Mouse (Mus musculus): Measurements from ENCODE around the gene Kctd2.
"Not testable (repeated sequence)": the region's sequence is repeated elsewhere in the genome, so short reads cannot be mapped to it uniquely, and the experiment has no call there.

Kctd2 gene

GRCm38 (mm10) chr11:115439326-115439725 is 19.4 kb downstream of the Kctd2 start:
- no peak for DNase-seq (ENCODE audit: extremely low read depth, low read depth)

GRCm38 (mm10) chr11:115439906-115440595 is 20.1 kb downstream of the Kctd2 start, which contains the start of gene Trim80:
Gene Trim80 (plus strand): TSS chr11:115440545.
- DNase-seq (ENCODE audit: extremely low read depth, low read depth), result no peak

GRCm38 (mm10) chr11:115441417-115441816 is 21.5 kb downstream of the Kctd2 start:
- DNase-seq (ENCODE audit: extremely low read depth, low read depth), result no peak

GRCm38 (mm10) chr11:115446906-115447305 is 27.0 kb downstream of the Kctd2 start:
- DNase-seq (ENCODE audit: extremely low read depth, low read depth), result no peak

GRCm38 (mm10) chr11:115447321-115447885 is 27.5 kb downstream of the Kctd2 start:
- DNase-seq (ENCODE audit: extremely low read depth, low read depth), result no peak

- no peak for DNase-seq (ENCODE audit: extremely low read depth, low read depth)
These were observed 28.1 kb downstream of the Kctd2 start for GRCm38 (mm10) chr11:115448075-115448474.

- no peak for DNase-seq (ENCODE audit: extremely low read depth, low read depth)
These were observed 29.1 kb downstream of the Kctd2 start for GRCm38 (mm10) chr11:115448998-115449397.

- DNase-seq (ENCODE audit: extremely low read depth, low read depth), result no peak
These were observed 30.2 kb downstream of the Kctd2 start for GRCm38 (mm10) chr11:115450176-115450575.

- no peak for DNase-seq (ENCODE audit: extremely low read depth, low read depth)
These were observed 31.9 kb downstream of the Kctd2 start for GRCm38 (mm10) chr11:115451781-115452241.

GRCm38 (mm10) chr11:115452281-115452860 is 32.4 kb downstream of the Kctd2 start:
- no peak for DNase-seq (ENCODE audit: extremely low read depth, low read depth)

- DNase-seq (ENCODE audit: extremely low read depth, low read depth), result no peak
These were observed 33.4 kb downstream of the Kctd2 start for GRCm38 (mm10) chr11:115453306-115453705.

- not testable (repeated sequence) for DNase-seq (ENCODE audit: extremely low read depth, low read depth)
These were observed 34.9 kb downstream of the Kctd2 start for GRCm38 (mm10) chr11:115454822-115455221.

GRCm38 (mm10) chr11:115455619-115456018 is 35.7 kb downstream of the Kctd2 start:
- DNase-seq (ENCODE audit: extremely low read depth, low read depth), result no peak

GRCm38 (mm10) chr11:115456182-115456581 is 36.3 kb downstream of the Kctd2 start:
- DNase-seq (ENCODE audit: extremely low read depth, low read depth), result no peak

GRCm38 (mm10) chr11:115457405-115457804 is 37.5 kb downstream of the Kctd2 start:
- no peak for DNase-seq (ENCODE audit: extremely low read depth, low read depth)

- DNase-seq (ENCODE audit: extremely low read depth, low read depth), result no peak
These were observed 41.0 kb downstream of the Kctd2 start for GRCm38 (mm10) chr11:115460976-115461375.

GRCm38 (mm10) chr11:115461846-115462242 is 41.9 kb downstream of the Kctd2 start:
- DNase-seq (ENCODE audit: extremely low read depth, low read depth), result no peak

- DNase-seq (ENCODE audit: extremely low read depth, low read depth), result no peak
These were observed 42.4 kb downstream of the Kctd2 start, which contains the start of gene Slc16a5 for GRCm38 (mm10) chr11:115462243-115462891. Gene Slc16a5 (plus strand): TSS chr11:115462474.

GRCm38 (mm10) chr11:115463397-115463796 is 43.5 kb downstream of the Kctd2 start:
- DNase-seq (ENCODE audit: extremely low read depth, low read depth), result no peak

GRCm38 (mm10) chr11:115464851-115465250 is 44.9 kb downstream of the Kctd2 start:
- DNase-seq (ENCODE audit: extremely low read depth, low read depth), result no peak

GRCm38 (mm10) chr11:115467217-115467618 is 47.3 kb downstream of the Kctd2 start:
- no peak for DNase-seq (ENCODE audit: extremely low read depth, low read depth)

GRCm38 (mm10) chr11:115472183-115472582 is 52.3 kb downstream of the Kctd2 start:
- DNase-seq (ENCODE audit: extremely low read depth, low read depth), result no peak
